Mouse (Mus musculus) embryonic facial prominence, embryonic 12.5 days (tissue): ENCODE results near the gene Slc44a1. TPM values are rescaled to one million over a fixed set of nuclear protein-coding genes. Genes with fewer than 3 reads are reported as not detected.

Source experiments
- ATAC-seq: fragments of 200-750 bp; cut with Nextera tagmentation; 2 replicates; pipeline ENCODE4 v1.8.0; 2017; ENCODE audit not compliant: insufficient number of reproducible peaks, insufficient read depth, low FRiP score, low TSS enrichment
- H3K27ac ChIP-seq: fragments of 300-500 bp; sonication (generic); 2 replicates; pipeline ENCODE4 v1.5.1; 2016; ENCODE audit warnings: mild to moderate bottlenecking
- H3K27me3 ChIP-seq: fragments of 300-500 bp; sonication (generic); 2 replicates; pipeline ENCODE4 v1.6.1; 2016; ENCODE audit warnings: mild to moderate bottlenecking, moderate library complexity
- H3K36me3 ChIP-seq: fragments of 300-500 bp; sonication (generic); 2 replicates; pipeline ENCODE4 v1.6.1; 2016; ENCODE audit warnings: mild to moderate bottlenecking
- H3K4me1 ChIP-seq: fragments of 300-500 bp; sonication (generic); 2 replicates; pipeline ENCODE4 v1.6.1; 2016
- H3K4me2 ChIP-seq: fragments of 300-500 bp; sonication (generic); replicated peaks from 2 replicates; pipeline ENCODE4 v1.6.1; 2016; ENCODE audit warnings: mild to moderate bottlenecking, moderate library complexity
- H3K4me3 ChIP-seq: fragments of 300-500 bp; sonication (generic); 2 replicates; pipeline ENCODE4 v1.5.1; 2016; ENCODE audit warnings: mild to moderate bottlenecking
- H3K9ac ChIP-seq: fragments of 300-500 bp; sonication (generic); 2 replicates; pipeline ENCODE4 v1.6.1; 2016; ENCODE audit warnings: mild to moderate bottlenecking, moderate library complexity
- H3K9me3 ChIP-seq: fragments of 300-500 bp; sonication (generic); 2 replicates; pipeline ENCODE4 v1.6.1; 2016; ENCODE audit warnings: mild to moderate bottlenecking, moderate library complexity
- polyA plus RNA-seq: library from polyadenylated mRNA; unstranded; fragments of >200 nt; fragmentation: Nextera tagmentation; extraction: Ambion mirVana; gene quantifications from 2 replicates; pipeline ENCODE4 v1.2.1, GENCODE M21; 2016

The Slc44a1 gene
- polyA plus RNA-seq, 1 experiment from 2014 or later: 37.0 TPM

DNA sequence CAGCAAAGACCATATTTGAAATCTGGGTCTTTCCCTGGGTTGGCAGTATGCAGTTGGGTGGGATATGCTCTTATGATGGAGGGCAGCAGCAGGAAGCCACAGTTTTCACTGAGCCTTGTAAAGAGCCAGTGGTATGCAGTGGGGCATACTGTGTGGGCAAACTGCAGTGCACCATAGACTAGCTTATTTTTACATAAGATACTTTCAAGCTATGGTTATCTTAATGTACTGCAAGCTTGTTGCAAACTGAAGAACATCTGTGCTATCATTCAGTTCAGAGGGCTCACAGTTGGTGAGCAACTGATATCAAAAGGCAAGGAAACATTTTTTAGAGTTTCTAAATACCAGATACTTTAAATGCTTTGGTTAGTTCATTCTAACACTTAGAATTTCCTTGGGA, 220.5 kb downstream of the Slc44a1 start:
- H3K4me3 ChIP-seq: no peak overlapping the region
- no peak overlapping the region for H3K4me2 ChIP-seq
- no peak overlapping the region for H3K9ac ChIP-seq
- H3K9me3 ChIP-seq: no peaks in the 10 kb centered on the region
- H3K27ac ChIP-seq: no peak overlapping the region
- ATAC-seq: no peak
- H3K4me1 ChIP-seq: no peaks in the 10 kb centered on the region
- H3K36me3 ChIP-seq: peaks cover 17% of the 10 kb centered on the region
- H3K27me3 ChIP-seq: no peaks in the 10 kb centered on the region

Other genes starting within 250 kb of the Slc44a1 start
- 17.1 and 18.2 TPM in 2 replicates for gene Fsd1l, start 191.1 kb downstream of the Slc44a1 start, polyA plus RNA-seq